Mouse (Mus musculus): ENCODE data around the gene Sfswap. TPM values are rescaled to one million over a fixed set of nuclear protein-coding genes. Genes with fewer than 3 reads are reported as not detected.

The Sfswap gene
- total and polyA plus RNA-seq, 2 experiments from 2014 or later: 52.1 to 88.2 TPM

Other genes starting within 250 kb of the Sfswap start
- gene Mmp17, start 82.9 kb downstream of the Sfswap start, total RNA-seq (2014; rRNA removed): 22.9 and 24.6 TPM in 2 replicates
- 10.0 and 11.6 TPM in 2 replicates for gene Mmp17, start 82.9 kb downstream of the Sfswap start, polyA plus RNA-seq (2015; fragmentation: Nextera tagmentation; extraction: Ambion mirVana)
- 5.1 and 5.3 TPM in 2 replicates for gene Zfp11, start 168.9 kb downstream of the Sfswap start, total RNA-seq (2014; rRNA removed)
- gene Zfp11, start 168.9 kb downstream of the Sfswap start, polyA plus RNA-seq (2015; fragmentation: Nextera tagmentation; extraction: Ambion mirVana): 4.5 and 4.7 TPM in 2 replicates
- not detected in 2 replicates for gene Sept14, start 207.3 kb downstream of the Sfswap start, total RNA-seq (2014; rRNA removed)
- not detected in 2 replicates for gene Sept14, start 207.3 kb downstream of the Sfswap start, polyA plus RNA-seq (2015; fragmentation: Nextera tagmentation; extraction: Ambion mirVana)
- gene Mrps17, start 214.3 kb downstream of the Sfswap start, total RNA-seq (2014; rRNA removed): 124 and 163 TPM in 2 replicates
- 161 and 176 TPM in 2 replicates for gene Mrps17, start 214.3 kb downstream of the Sfswap start, polyA plus RNA-seq (2015; fragmentation: Nextera tagmentation; extraction: Ambion mirVana)
- gene Nipsnap2, start 223.8 kb downstream of the Sfswap start, total RNA-seq (2014; rRNA removed): 66.7 and 79.0 TPM in 2 replicates
- gene Nipsnap2, start 223.8 kb downstream of the Sfswap start, polyA plus RNA-seq (2015; fragmentation: Nextera tagmentation; extraction: Ambion mirVana): 108 and 109 TPM in 2 replicates